Mouse (Mus musculus) E14TG2a.4 (cell line): ENCODE measurements around the gene Cacng4.

Experiments
- H3K27me3 ChIP-seq: 2 replicates; pipeline ENCODE4 v1.6.1; 2014; ENCODE audit warnings: low read length, control low read depth; ENCODE audit not compliant: insufficient read depth
- H3K36me3 ChIP-seq: 2 replicates; pipeline ENCODE4 v1.6.1; 2014; ENCODE audit warnings: low read length, control low read depth; ENCODE audit not compliant: insufficient read depth
- H3K4me1 ChIP-seq: replicated peaks from 2 replicates; pipeline ENCODE4 v1.6.1; 2014; ENCODE audit warnings: low read depth, low read length, control low read depth
- H3K4me3 ChIP-seq: replicated peaks from 2 replicates; pipeline ENCODE4 v1.5.1; 2014; ENCODE audit warnings: mild to moderate bottlenecking, low read length
- H3K9me3 ChIP-seq: 2 replicates; pipeline ENCODE4 v1.6.1; 2014; ENCODE audit warnings: low read length, control low read depth
- CTCF ChIP-seq: conservative IDR thresholded peaks from 2 replicates; pipeline ENCODE4 v1.5.1; 2014; ENCODE audit warnings: low read length
- NANOG ChIP-seq: IDR thresholded peaks from 2 replicates; pipeline ENCODE4 v1.6.1; 2014; ENCODE audit warnings: borderline replicate concordance, low read length, mixed read lengths
- POU5F1 ChIP-seq: IDR thresholded peaks from 2 replicates; pipeline ENCODE4 v1.6.1; 2014; ENCODE audit warnings: low read length, borderline replicate concordance

The Cacng4 gene

DNA sequence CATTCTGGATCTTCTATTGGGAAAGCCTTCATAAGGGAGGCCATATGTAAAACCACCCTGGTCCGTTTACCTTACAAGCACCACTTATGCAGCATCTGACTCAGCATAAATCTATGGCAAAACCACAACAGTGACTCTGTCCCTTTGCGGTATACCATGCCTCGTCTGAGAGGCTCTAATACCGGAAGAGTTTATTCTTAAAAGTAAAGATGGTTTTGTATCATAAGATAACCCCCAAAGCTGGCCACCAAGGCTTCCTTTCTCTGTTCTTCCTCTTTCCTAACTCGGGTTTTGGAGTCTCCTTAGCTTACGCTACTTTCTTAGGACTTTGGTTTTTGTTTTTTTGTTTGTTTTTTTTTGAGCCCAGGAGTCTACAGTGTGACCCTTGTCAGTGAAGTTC is 101.0 kb downstream of the Cacng4 start:
- no peak for TF ChIP-seq NANOG
- no peak for TF ChIP-seq POU5F1
- no peak for TF ChIP-seq CTCF
- H3K4me3 ChIP-seq = no peak overlapping the region
- H3K36me3 ChIP-seq = peaks cover 2% of the 10 kb centered on the region
- H3K27me3 ChIP-seq = no peaks in the 10 kb centered on the region
- no peaks in the 10 kb centered on the region for H3K9me3 ChIP-seq
- H3K4me1 ChIP-seq = no peaks in the 10 kb centered on the region

DNA sequence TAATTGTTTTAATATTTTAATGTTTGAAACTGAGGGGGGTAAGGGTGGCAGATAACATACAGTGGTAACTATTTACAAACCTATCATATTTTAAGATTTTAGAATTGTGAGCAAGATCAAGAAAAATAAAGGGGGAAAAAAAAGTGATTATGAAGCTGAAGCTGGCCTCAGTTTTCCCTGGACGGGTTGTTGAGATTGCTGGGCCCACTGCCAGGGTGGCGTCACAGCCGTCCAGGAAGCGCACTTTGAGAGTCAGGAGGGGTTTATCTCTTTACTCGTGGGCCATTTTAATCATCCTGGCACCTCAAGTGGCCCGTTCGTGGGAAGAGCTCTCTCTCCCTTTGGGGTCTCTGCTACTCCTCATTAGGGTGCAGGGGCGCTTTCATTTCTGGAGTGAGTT is 102.8 kb downstream of the Cacng4 start:
- H3K4me1 ChIP-seq = peaks cover 2% of the 10 kb centered on the region; the same call in 1 of the 2 replicates
- no peak overlapping the region for H3K4me3 ChIP-seq
- H3K27me3 ChIP-seq = no peaks in the 10 kb centered on the region
- H3K36me3 ChIP-seq = peaks cover 18% of the 10 kb centered on the region
- H3K9me3 ChIP-seq = no peaks in the 10 kb centered on the region
- TF ChIP-seq NANOG (no peak), CTCF (no peak), POU5F1 (no peak)

DNA sequence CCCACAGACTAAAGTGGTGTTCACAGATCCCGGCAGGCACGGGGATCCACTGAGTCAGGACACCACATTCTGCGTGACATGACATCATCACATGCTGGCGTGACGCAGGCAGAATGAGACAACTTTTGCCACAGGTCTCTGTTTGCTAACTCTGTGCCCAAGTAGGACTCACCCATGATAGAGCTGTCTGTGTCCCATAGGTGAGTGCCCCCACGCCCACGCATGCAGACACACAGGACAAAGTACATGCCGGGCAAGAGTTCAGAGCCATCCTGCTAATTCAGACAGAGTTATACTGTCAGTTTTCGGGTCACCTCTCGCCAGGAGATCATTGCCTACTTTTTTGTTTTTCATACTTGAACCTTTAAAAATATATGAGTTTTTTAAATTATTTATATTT is 105.9 kb downstream of the Cacng4 start:
- no peak overlapping the region for H3K4me3 ChIP-seq
- peaks cover 34% of the 10 kb centered on the region for H3K36me3 ChIP-seq
- H3K27me3 ChIP-seq = no peaks in the 10 kb centered on the region
- H3K9me3 ChIP-seq = no peaks in the 10 kb centered on the region
- no peak for TF ChIP-seq CTCF
- TF ChIP-seq POU5F1 = no peak
- peaks cover 31% of the 10 kb centered on the region for H3K4me1 ChIP-seq

DNA sequence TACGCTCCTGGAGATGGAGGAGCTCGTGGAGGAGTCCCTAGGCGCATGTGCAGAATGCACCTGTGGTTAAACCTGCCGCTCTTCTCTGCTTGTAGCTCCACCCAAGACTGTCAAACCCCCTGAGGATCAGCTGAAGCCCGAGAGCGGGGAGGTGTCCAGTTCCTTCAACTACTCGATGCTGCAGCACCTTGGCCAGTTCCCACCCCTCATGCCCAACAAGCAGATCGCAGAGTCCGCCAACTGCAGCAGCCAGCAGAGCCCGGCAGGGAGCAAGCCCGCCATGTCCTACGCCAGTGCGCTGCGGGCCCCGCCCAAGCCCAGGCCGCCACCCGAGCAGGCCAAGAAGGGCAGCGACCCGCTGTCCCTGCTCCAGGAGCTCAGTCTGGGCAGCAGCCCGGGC is 108.1 kb downstream of the Cacng4 start:
- TF ChIP-seq NANOG (no peak), POU5F1 (no peak), CTCF (no peak)
- peak overlapping the region; percentile 71 for H3K4me3 ChIP-seq
- H3K36me3 ChIP-seq = peaks cover 45% of the 10 kb centered on the region
- no peaks in the 10 kb centered on the region for H3K27me3 ChIP-seq
- peaks cover 53% of the 10 kb centered on the region for H3K4me1 ChIP-seq
- no peaks in the 10 kb centered on the region for H3K9me3 ChIP-seq

DNA sequence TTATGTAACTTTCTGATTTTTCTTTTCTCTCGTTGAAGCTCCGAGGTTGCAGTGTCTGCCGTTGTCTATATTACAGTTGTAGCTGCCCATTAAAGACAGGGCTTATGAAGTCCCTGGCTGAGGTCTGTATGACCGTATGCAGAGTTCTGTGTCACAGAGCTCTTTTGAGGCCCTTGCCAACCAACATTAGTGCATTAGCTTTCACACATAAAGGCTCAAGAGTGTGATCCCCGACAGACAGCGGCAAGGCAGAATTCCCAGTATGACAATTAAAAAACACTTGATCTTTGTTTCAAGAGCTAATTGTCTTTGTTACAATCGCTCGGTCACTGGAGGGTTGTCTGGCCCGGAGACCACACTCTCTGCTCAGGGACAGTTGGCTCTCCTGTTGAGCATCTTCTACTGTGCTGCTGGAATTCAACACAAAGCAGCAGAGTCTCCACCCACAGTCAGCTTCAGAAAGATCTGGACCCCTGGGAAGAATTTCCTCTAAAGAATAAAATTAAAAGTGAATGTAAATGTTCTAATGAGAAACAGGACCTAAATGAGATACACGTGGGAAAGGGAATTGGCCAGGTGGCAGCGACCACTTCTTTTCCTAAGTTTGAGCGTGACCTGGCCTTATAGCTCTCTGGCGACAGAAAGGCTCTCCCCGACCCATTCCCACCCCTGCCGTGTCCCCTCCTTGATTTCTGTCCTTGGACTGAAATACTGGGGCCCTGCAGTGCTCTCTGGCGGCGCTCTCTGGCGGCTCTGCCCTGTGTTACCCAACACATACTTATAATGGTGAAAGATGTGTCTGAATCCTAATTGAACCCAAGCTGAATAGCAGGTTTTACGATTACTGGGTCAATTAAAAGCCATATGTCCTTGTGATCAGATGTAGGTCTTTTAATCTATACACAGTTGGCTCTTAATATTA is 110.6 kb downstream of the Cacng4 start:
- H3K36me3 ChIP-seq = peaks cover 50% of the 10 kb centered on the region
- no peak for TF ChIP-seq POU5F1
- no peak for TF ChIP-seq CTCF
- no peak for TF ChIP-seq NANOG
- no peaks in the 10 kb centered on the region for H3K9me3 ChIP-seq
- no peaks in the 10 kb centered on the region for H3K27me3 ChIP-seq
- H3K4me3 ChIP-seq = peak overlapping the region; percentile 10; the same call in 1 of the 2 replicates
- H3K4me1 ChIP-seq = peaks cover 57% of the 10 kb centered on the region

DNA sequence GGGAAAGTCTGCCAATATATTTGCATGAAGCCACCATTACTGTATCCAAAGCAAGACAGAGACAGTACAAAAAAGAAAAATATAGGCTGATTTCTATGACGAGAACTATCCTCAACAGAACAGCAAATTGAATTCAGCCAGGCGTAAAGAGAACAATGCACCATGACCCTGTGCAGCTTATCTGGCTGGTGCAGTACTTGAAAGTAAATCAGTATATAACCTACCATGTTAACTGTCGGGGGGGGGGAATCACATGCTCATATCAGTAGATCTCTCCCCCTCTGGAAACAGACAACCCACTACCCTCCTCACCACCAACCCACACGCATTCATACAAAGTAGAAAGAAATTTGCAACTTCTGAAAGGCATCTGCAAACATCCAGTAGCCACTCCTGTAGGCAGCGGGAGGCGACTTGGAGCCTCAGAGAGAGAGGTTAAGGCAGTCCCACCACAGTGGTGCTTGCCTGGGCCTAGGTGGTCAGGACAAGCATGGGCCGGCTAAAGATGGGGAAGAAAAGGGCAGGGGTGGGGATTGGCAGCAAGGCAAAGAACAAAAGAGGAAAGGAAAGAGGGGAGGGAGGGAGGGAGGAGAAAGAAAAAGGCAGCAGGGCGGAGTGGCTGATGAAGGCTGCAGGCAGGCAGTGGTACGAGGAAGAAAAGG is 111.5 kb downstream of the Cacng4 start:
- H3K27me3 ChIP-seq = no peaks in the 10 kb centered on the region
- no peaks in the 10 kb centered on the region for H3K9me3 ChIP-seq
- peaks cover 57% of the 10 kb centered on the region for H3K4me1 ChIP-seq
- peaks cover 48% of the 10 kb centered on the region for H3K36me3 ChIP-seq
- no peak for TF ChIP-seq POU5F1
- no peak for TF ChIP-seq CTCF
- no peak for TF ChIP-seq NANOG
- H3K4me3 ChIP-seq = no peak overlapping the region; the same call in 1 of the 2 replicates
